Comparison of ENCODE assay signal across 13 mouse cellular contexts in the genomic region with DNA sequence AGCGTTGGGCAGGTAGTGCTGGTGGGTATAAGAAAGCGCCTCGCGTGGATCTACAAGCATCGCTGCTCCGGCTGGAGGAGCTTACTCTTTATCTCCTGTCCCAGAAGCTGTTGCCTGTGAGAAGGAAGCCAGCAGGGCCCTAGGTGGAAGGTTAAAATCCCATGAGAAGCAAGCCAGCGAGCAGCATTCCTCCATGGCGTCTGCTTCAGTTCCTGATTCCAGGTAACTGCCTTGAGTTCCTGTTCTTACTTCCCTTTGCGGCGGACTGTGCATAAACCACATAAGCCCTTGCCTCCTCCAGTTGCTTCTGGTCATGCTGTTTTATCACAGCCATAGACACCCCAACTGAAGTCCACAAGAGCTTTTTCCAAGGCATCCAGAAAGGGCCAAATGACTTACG. TPM values are rescaled to one million over a fixed set of nuclear protein-coding genes. Genes with fewer than 3 reads are reported as not detected.
DNase-seq lines count a peak whose midpoint lies in the region; ATAC-seq lines count a peak whose summit lies in the region.
"Had no signal": no experiment of that assay in that cellular context is flagged by ENCODE, and none has a peak within 500 bp of the region (broad histone marks: within the 10 kb centered on the region; RNA-seq: fewer than 3 reads in every experiment).

No protein-coding gene starts in this region.

- no peak overlapping the region for H3K27ac ChIP-seq in heart, embryonic 16.5 days (ENCODE audit: low read length)
- H3K27ac ChIP-seq in heart, embryonic 12.5 days (ENCODE audit: poor library complexity, severe bottlenecking), result no peak overlapping the region
- no peak overlapping the region for H3K27ac ChIP-seq in midbrain, embryonic 15.5 days
- no peak overlapping the region for H3K27ac ChIP-seq in midbrain, embryonic 16.5 days (ENCODE audit: low read length)
- H3K27ac ChIP-seq in liver, embryonic 13.5 days, result no peak overlapping the region

- H3K4me3 ChIP-seq in heart, embryonic 16.5 days (ENCODE audit: low read length), result no peak overlapping the region
- H3K4me3 ChIP-seq in heart, embryonic 12.5 days, result no peak overlapping the region
- no peak overlapping the region for H3K4me3 ChIP-seq in midbrain, embryonic 15.5 days
- no peak overlapping the region for H3K4me3 ChIP-seq in midbrain, embryonic 16.5 days (ENCODE audit: low read depth, low read length)
- peak overlapping the region; percentile 65; the same call in 1 of the 2 replicates for H3K4me3 ChIP-seq in liver, embryonic 13.5 days (replicated peaks)

- no peak overlapping the region for H3K9ac ChIP-seq in heart, embryonic 16.5 days (ENCODE audit: low read length)
- no peak overlapping the region for H3K9ac ChIP-seq in heart, embryonic 12.5 days
- H3K9ac ChIP-seq in midbrain, embryonic 15.5 days, result no peak overlapping the region
- H3K9ac ChIP-seq in midbrain, embryonic 16.5 days (ENCODE audit: low read depth, low read length), result no peak overlapping the region
- no peak overlapping the region for H3K9ac ChIP-seq in liver, embryonic 13.5 days

- no peaks in the 10 kb centered on the region for H3K36me3 ChIP-seq in heart, embryonic 16.5 days (ENCODE audit: control insufficient read depth, insufficient read depth)
- H3K36me3 ChIP-seq in heart, embryonic 12.5 days, result no peaks in the 10 kb centered on the region
- H3K36me3 ChIP-seq in midbrain, embryonic 15.5 days (replicated peaks), result no peaks in the 10 kb centered on the region
- H3K36me3 ChIP-seq in midbrain, embryonic 16.5 days (ENCODE audit: control insufficient read depth, insufficient read depth, low read length), result no peaks in the 10 kb centered on the region
- H3K36me3 ChIP-seq in liver, embryonic 13.5 days, result no peaks in the 10 kb centered on the region
- H3K36me3 ChIP-seq in splenic B cell, adult 2 months (ENCODE audit: control insufficient read depth, insufficient read depth, low read length, poor library complexity, severe bottlenecking), result no peaks in the 10 kb centered on the region
- H3K36me3 ChIP-seq: forebrain, embryonic 15.5 days had no signal

- 49% methylated on average over 11 of the region's 11 CpGs for WGBS in heart, embryonic 16.5 days
- WGBS in heart, embryonic 12.5 days, result 48% methylated on average over 11 of the region's 11 CpGs
- 67% methylated on average over 11 of the region's 11 CpGs for WGBS in midbrain, embryonic 15.5 days
- WGBS in midbrain, embryonic 16.5 days, result 70% methylated on average over 11 of the region's 11 CpGs
- 31% methylated on average over 11 of the region's 11 CpGs for WGBS in liver, embryonic 13.5 days (ENCODE audit: insufficient replicate concordance)

- DNase-seq in liver, embryonic 13.5 days, result no peak
- peak; percentile 7 for DNase-seq in splenic B cell, adult 2 months (ENCODE audit: low read depth, low spot score)
- no peak for DNase-seq in layer of hippocampus, adult 8-10 months (ENCODE audit: low spot score in 2 of 2)
- DNase-seq in Muller cell, postnatal 12 days (ENCODE audit: inconsistent ontology term), result no peak

- H3K4me1 ChIP-seq in heart, embryonic 16.5 days (ENCODE audit: control insufficient read depth, insufficient read depth, low read length), result peaks cover 5% of the 10 kb centered on the region
- no peaks in the 10 kb centered on the region for H3K4me1 ChIP-seq in heart, embryonic 12.5 days (replicated peaks)
- H3K4me1 ChIP-seq in midbrain, embryonic 15.5 days, result peaks cover 17% of the 10 kb centered on the region
- peaks cover 9% of the 10 kb centered on the region; the same call in 1 of the 2 replicates for H3K4me1 ChIP-seq in midbrain, embryonic 16.5 days (ENCODE audit: control insufficient read depth, insufficient read depth, low read length)
- peaks cover 18% of the 10 kb centered on the region for H3K4me1 ChIP-seq in liver, embryonic 13.5 days (replicated peaks)

- no peaks in the 10 kb centered on the region for H3K9me3 ChIP-seq in heart, embryonic 16.5 days (replicated peaks; ENCODE audit: control insufficient read depth, low read length)
- H3K9me3 ChIP-seq in heart, embryonic 12.5 days (replicated peaks), result no peaks in the 10 kb centered on the region
- H3K9me3 ChIP-seq in midbrain, embryonic 15.5 days, result no peaks in the 10 kb centered on the region
- H3K9me3 ChIP-seq in midbrain, embryonic 16.5 days (replicated peaks; ENCODE audit: control insufficient read depth, low read length, poor library complexity, severe bottlenecking), result no peaks in the 10 kb centered on the region
- no peaks in the 10 kb centered on the region for H3K9me3 ChIP-seq in liver, embryonic 13.5 days (replicated peaks)
- H3K9me3 ChIP-seq: forebrain, embryonic 15.5 days had no signal

- no peak for ATAC-seq in heart, embryonic 16.5 days (replicated peaks; ENCODE audit: extremely low read depth, insufficient read depth, low FRiP score)
- no peak for ATAC-seq in heart, embryonic 12.5 days (ENCODE audit: insufficient number of reproducible peaks, low FRiP score)
- ATAC-seq in midbrain, embryonic 15.5 days (replicated peaks), result no peak
- ATAC-seq in midbrain, embryonic 16.5 days, result no peak
- ATAC-seq in liver, embryonic 13.5 days (ENCODE audit: low read depth), result no peak

- no peaks in the 10 kb centered on the region for H3K27me3 ChIP-seq in heart, embryonic 16.5 days (ENCODE audit: control insufficient read depth, insufficient read depth, low read length)
- peaks cover 5% of the 10 kb centered on the region; the same call in 1 of the 2 replicates for H3K27me3 ChIP-seq in heart, embryonic 12.5 days (replicated peaks)
- 0 out of 2 replicates have a peak, but pooled peaks cover 15% of the 10 kb centered on the region for H3K27me3 ChIP-seq in midbrain, embryonic 15.5 days (replicated peaks)
- no peaks in the 10 kb centered on the region; the same call in none of the 2 replicates for H3K27me3 ChIP-seq in midbrain, embryonic 16.5 days (ENCODE audit: control insufficient read depth, insufficient read depth, low read depth, low read length)
- H3K27me3 ChIP-seq in liver, embryonic 13.5 days, result peaks cover 19% of the 10 kb centered on the region
- H3K27me3 ChIP-seq in splenic B cell, adult 2 months (ENCODE audit: control insufficient read depth, insufficient read depth, low read length, poor library complexity, severe bottlenecking), result 0 out of 2 replicates have a peak, but pooled peaks cover 1% of the 10 kb centered on the region
- H3K27me3 ChIP-seq: forebrain, embryonic 15.5 days had no signal

- peak overlapping the region; percentile 97; the same call in 1 of the 2 replicates for H3K4me2 ChIP-seq in heart, embryonic 16.5 days (ENCODE audit: low read depth, low read length)
- H3K4me2 ChIP-seq in heart, embryonic 12.5 days, result no peak overlapping the region
- H3K4me2 ChIP-seq in midbrain, embryonic 15.5 days, result peak overlapping the region; percentile 82
- no peak overlapping the region for H3K4me2 ChIP-seq in midbrain, embryonic 16.5 days (ENCODE audit: low read length)
- H3K4me2 ChIP-seq in liver, embryonic 13.5 days, result peak overlapping the region; percentile 80; the same call in 1 of the 2 replicates

RNA-seq across cellular contexts. Expression of a gene that starts 0.5 kb away (rescaled TPM):
- polyA plus RNA-seq in heart, embryonic 16.5 days (2015; fragmentation: Nextera tagmentation; extraction: Ambion mirVana), result 3.9 and 4.7 TPM in 2 replicates
- 3.5 and 3.6 TPM in 2 replicates for polyA plus RNA-seq in heart, embryonic 12.5 days (2016; fragmentation: Nextera tagmentation; extraction: Ambion mirVana)
- polyA plus RNA-seq in midbrain, embryonic 15.5 days (2015; fragmentation: Nextera tagmentation; extraction: Ambion mirVana), result 5.6 and 5.8 TPM in 2 replicates
- 2.8 and 3.9 TPM in 2 replicates for polyA plus RNA-seq in midbrain, embryonic 16.5 days (2015; fragmentation: Nextera tagmentation; extraction: Ambion mirVana)
- 4.2 and 4.9 TPM in 2 replicates for polyA plus RNA-seq in liver, embryonic 13.5 days (2015; fragmentation: Nextera tagmentation; extraction: Ambion mirVana)
- total RNA-seq in layer of hippocampus, adult 8-10 months (2022), result 1 to 10 TPM; 5.6 to 7.2 (median 6.3) TPM

RNA-seq across cellular contexts. Expression of a gene that starts 6.0 kb away (rescaled TPM):
- 0.18 TPM in 1 of 2 replicates, not detected in the other for polyA plus RNA-seq in heart, embryonic 16.5 days (2015; fragmentation: Nextera tagmentation; extraction: Ambion mirVana)
- not detected in 2 replicates for polyA plus RNA-seq in heart, embryonic 12.5 days (2016; fragmentation: Nextera tagmentation; extraction: Ambion mirVana)
- not detected in 2 replicates for polyA plus RNA-seq in midbrain, embryonic 15.5 days (2015; fragmentation: Nextera tagmentation; extraction: Ambion mirVana)
- polyA plus RNA-seq in midbrain, embryonic 16.5 days (2015; fragmentation: Nextera tagmentation; extraction: Ambion mirVana), result 0.27 TPM in 1 of 2 replicates, not detected in the other
- 0.13 and 0.23 TPM in 2 replicates for polyA plus RNA-seq in liver, embryonic 13.5 days (2015; fragmentation: Nextera tagmentation; extraction: Ambion mirVana)
- total RNA-seq in layer of hippocampus, adult 8-10 months (2022), result not detected
- total RNA-seq: adrenal gland, postnatal 25 days; gastrocnemius, postnatal 4 days; layer of hippocampus, adult 18-20 months; left cerebral cortex, postnatal 25 days had no signal

Comparison
In these comparisons a context has a peak if more than half of its experiments do, and no peak if none do; other contexts are left out.
1. H3K4me2 ChIP-seq: peak in heart, embryonic 16.5 days (single experiment), midbrain, embryonic 15.5 days (single experiment) and liver, embryonic 13.5 days (single experiment); none in heart, embryonic 12.5 days (single experiment) and midbrain, embryonic 16.5 days (single experiment).